Mouse (Mus musculus): ENCODE measurements around the gene Dusp16.
"Not testable (repeated sequence)": the region's sequence is repeated elsewhere in the genome, so short reads cannot be mapped to it uniquely, and the experiment has no call there.

The Dusp16 gene

DNA sequence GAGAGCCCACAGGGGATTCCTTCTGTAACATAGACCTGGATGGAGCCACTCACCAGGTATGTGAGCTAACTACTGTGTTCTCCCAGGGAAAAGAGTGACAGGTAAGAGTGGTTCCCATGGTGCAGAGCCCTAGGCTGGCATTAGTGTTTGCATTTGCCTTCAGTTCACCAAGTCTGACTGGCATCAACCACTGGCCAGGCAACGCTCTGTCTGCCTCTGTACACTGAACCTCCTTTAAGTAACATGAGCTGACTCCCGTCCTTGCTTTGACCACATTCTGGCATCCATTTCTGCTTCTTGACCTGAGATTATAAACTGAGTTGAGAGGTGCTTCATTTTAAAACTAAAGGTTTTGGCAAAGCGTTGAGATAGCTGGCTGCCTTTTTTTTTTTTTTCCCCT lies 96.8 kb downstream of the Dusp16 start:
- DNase-seq: no peak

DNA sequence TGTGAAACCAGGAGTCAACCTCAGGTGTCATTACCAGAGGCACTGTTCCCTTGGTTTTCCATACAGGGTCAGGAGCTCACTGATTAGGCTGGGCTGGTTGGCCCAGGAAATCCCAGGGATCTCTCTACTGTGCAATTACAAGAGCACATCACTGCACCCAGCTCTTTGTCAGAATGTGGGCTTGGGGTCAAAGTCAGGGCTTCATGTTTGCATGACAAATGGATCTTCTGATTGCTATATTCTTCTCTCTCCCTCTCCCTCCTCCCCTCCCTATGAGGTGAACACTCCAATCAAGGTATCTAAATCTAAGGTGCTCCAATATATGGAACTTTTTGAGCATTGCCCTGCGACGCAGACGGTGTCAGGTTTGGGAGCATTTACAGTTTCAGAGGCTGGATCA lies 97.4 kb downstream of the Dusp16 start:
- DNase-seq: no peak

DNA sequence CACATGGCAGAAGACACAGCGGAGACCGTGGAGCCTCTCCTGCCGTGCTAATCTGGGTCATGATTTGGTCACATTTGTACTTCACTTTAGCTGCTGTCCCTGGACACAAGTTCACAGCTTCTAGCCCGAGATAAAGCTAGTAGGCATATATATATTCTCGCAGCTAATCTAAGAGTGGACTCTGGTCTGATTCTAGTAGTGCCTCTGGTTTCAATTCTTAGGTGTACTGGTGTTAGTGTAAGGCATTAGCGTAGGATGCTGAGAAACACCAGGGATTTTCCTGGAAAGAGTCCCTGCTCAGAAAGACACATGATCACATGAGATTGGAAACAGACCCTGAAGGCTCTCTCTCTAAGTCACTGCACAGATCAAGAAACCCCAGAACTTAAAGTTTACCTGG lies 97.9 kb downstream of the Dusp16 start:
- no peak for DNase-seq

DNA sequence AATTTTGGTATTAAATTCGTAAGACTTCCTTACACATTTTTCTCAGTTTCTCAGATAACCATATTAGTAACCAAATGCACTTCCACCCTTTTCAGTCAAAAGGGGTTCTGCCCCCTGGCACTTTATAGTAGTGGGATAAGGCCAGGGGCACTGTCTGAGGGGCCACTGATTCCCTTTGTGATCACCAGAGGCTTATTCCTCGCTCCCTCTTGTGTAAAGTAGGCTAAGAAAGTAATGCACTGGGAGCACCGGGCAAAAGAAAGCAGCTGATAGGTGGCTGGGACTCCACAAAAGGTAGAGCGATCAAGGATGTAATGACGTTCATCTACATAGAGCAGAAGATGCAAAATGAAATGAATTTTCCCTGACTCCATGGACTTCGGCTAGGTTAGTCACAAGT lies 106.9 kb downstream of the Dusp16 start:
- DNase-seq: no peak

DNA sequence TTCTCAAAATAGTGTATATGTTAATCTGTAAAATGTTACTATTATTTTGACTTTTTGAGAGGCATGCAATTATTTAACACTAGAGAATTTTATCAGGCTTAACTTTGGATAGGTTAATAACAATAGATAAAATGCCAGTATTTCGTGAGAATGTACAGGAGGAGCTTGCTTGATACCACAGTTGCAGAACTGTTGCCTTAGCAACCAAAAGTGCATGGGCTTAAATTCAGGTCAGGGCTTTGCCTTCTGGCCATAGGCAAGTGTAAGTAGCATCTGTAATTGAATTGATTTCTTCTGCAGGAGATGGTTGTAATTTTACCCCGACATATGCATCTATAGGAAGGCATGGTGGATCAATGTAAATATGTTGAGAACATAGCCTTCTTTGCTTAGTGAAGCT lies 107.4 kb downstream of the Dusp16 start:
- DNase-seq: no peak

DNA sequence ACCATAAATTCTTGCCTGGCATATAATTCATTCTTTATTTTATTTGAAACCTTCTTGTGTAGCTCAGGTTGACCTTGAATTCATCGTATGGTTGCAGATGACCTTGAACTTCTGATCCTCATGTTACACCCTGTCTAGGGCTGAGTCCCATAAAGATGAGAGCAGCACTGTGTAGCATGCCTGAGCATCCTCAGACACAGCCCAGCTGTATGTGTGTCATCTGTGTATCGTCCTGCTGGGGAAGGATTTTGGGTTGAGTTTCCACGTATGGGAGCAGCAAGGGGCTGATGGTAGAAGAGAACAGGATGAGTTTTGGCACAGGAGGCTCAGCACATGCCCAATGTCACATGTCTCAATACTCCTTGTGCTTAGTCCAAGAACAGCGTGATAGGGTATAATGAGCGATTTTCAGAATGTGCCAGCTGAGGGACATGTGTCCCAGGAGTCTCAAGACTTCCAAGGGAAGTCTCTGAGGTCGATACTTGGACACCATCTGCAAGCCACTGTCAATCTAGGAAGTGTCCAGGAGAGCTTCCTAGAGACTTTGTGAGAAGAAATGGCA lies 108.0 kb downstream of the Dusp16 start:
- no peak for DNase-seq

DNA sequence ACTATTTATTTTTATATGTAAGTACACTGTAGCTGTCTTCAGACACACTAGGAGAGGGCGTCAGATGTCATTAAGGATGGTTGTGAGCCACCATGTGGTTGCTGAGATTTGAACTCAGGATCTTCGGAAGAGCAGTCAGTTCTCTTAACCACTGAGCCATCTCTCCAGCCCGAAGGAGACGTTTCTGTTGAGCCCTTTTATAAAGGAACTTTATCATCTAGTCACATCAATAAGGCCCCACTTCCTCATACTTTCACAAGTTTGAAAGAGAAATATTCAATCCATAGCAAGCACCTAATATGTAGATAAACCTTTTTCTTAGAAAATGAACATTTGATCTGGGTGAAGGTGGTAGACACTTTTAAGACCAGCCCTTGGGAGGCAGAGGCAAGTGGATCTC lies 113.1 kb downstream of the Dusp16 start:
- not testable (repeated sequence) for DNase-seq

DNA sequence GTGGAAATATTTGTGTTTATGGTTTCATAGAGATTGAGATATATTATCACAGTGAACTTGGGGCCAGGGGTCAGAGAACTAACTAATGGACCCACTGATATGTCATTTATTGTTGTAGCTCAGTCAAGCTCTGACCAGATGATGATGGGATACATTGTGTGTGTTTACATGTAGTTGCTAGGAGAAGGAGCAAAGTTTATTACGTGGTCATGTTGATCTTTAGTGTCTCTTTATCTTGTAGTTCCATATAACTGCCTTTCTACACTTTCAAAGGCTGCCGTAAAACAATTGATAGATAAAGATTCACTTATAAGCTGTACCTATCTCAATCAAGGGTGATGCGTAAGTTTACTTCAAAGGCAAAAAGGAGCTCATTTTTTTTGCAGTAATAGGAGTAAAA lies 114.4 kb downstream of the Dusp16 start:
- no peak for DNase-seq

DNA sequence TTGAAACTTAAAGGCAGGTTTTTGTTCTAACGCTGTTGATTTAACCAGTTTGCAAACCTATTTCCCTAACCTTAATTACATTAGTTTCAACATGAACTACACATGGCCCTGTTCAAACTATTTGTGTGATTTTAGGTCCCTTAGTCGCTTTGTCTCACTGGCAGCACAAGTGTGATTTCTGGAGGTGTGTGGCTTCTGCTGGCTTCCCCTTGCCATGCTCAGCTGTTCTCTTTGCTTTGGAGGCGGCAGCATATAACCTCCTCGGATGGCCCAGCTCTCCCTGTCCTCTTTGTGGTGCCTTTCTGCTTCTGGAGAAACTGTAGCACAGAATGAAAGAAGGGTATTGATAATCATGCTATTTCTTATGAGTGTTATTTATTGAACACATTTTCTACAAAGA lies 114.9 kb downstream of the Dusp16 start:
- DNase-seq: no peak

DNA sequence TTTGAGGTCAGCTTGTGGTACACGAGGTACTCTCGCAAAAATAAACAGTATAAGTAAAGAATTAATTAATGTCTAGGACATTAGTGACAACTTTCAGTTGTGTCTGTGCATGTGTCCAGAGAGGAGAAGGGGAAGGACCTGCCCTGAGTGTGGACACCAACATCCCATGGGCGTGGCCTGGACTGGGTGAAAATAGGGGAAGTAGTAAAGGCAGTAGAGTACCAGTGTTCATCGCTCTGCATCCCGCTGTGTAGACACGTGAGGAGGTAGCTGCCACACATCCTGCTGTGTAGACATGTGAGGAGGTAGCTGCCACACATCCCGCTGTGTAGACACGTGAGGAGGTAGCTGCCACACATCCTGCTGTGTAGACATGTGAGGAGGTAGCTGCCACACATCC lies 118.7 kb downstream of the Dusp16 start:
- not testable (repeated sequence) for DNase-seq

DNA sequence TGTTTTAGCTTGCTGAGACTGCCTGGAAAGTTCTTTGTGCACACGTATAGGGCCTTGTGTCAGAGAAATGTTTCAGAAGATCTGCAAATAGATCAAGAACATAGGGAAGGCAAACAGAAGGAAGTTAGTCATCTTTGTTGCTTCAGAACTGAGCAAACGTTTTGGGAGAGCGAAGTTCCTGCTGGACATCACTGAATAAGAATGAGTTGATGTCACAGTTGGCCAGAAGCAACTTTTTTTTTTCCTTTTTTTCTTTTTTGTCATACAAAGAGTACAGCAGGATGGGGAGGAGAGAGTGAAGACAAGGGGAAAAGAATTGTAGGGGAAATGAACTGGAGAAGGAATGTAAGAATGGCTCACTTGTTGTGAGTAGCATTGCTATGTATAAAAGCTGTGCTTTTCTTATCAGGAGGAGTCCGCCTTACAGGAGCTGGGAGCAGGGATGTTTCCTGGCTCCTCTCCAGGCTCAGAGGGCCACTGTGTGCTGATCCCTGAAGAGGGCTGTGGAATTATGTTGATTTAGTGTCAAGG lies 121.5 kb downstream of the Dusp16 start:
- DNase-seq: peak; percentile 40 to 60

DNA sequence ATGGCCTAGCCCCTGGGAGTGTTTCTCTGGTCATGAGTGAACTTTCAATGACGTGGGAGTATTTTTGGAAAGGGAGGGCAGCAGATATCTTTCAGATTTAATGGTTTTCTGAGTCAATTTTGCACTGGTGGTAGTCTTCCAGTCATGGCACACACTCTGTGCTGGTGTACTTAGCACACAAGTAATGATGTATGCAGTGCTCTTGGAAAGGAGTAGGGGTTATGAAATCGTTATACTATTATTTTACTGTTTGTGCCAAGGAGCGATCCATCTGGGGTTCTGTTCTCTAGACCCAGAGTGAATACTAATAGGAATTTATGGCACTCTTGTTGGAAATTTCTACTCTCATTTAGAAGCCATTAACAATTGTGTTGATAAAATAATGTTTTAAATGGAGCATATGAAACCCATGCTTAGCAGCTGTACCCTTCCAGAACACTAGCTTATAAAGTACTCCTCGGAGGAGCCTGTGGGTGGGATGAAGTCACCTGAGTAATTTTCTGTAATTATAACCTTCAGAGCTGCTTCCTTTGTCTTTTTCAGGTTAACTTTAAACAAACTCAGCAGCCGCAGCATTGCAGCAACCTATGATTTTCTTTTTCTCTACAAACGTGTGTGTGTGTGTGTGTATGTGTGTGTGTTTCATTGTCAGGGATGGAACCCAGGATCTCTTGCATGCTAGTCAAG lies 123.1 kb downstream of the Dusp16 start:
- no peak for DNase-seq

DNA sequence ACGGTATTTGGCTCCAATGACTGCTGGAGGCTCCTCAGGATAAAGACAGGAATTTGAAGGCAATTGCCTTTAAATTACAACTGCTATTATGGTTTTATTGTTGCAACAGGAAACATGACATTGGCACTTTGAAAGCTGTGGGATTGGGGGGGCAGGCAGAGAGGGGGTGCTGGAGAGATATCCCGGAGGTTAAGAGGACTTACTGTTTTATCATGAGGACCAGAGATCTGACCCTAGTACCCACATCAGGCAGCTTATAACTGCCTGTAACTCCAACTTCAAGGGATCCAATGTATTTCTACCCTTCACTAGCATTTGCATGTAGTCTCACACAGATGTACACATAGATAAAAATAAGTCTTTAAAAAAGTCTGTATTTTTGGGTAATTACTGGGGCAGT lies 123.9 kb downstream of the Dusp16 start:
- no peak for DNase-seq

DNA sequence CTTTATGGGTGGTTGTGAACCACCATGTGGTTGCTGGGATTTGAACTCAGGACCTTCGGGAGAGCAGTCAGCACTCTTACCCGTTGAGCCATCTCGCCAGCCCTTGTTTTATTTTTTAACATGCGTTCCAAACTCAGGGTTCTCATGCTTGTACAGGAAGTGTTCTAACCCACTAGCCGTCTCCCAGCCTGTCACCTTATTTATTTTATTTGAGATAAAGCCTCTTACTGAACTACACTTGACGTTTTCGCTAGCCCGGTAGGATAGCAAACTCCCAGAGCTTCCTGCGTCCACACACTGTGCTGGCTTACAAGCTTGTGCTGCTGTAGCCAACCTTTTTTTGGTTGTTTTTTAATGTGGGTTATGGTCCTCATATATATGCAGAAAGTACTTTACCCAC lies 126.6 kb downstream of the Dusp16 start:
- no peak for DNase-seq
